Mouse (Mus musculus): ENCODE data around the gene Tmem117.

DNA sequence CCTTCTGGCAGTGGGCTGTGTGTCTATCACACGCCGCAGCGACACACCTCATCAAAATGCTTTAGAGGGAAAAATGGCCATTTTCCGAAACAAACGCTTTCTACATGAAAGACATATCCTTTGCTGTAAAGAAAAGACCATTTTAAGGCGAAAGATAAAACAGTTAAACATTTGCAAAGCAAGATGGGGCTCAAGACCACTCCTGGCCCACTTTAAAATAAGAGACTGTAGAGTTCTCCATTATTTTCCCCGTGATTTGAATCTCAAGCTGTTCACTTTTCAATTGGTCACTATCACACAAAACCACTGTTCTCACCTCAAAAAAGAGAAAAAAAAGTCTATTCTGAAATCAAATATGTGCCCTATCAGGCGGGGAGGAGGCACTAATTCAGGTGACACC, 38.9 kb upstream of the Tmem117 start:
- TF ChIP-seq CTCF (conservative IDR thresholded peaks at IDR 0.05; ENCODE audit: insufficient read depth, insufficient read length, low read depth, low read length), result no peak
- TF ChIP-seq POLR2A (IDR thresholded peaks at IDR 0.05; ENCODE audit: low read depth, low read length), result no peak
